Mouse (Mus musculus): ENCODE measurements around the gene Tmem179.

Gene Tmem179

GRCm38 (mm10) chr12:112463209-112463608 lies 53.3 kb downstream of the Tmem179 start:
- DNase-seq (ENCODE audit: low spot score), result no peak

- DNase-seq (ENCODE audit: low spot score), result no peak
Observed at GRCm38 (mm10) chr12:112462423-112462822, 54.1 kb downstream of the Tmem179 start.

DNA sequence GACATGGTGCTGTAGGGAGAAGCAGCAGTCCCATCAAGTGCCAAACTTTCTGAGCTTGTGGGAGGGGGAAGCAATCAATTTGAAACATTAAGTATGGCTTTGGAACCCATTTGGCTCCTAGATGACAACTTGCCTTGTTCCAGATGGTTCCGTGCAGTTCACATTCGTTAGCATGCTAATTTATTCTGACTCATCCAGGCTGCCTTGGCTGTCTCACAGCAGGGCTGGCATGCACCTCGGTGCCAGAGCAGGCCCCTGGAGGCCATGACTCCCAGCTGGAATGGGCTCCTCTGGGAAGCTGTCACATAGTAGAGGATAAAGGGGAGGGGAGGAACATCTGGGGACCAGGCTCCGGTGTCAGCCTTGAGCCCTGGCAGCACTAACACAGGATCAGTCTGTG lies 58.7 kb downstream of the Tmem179 start:
- DNase-seq (ENCODE audit: low spot score), result no peak

DNA sequence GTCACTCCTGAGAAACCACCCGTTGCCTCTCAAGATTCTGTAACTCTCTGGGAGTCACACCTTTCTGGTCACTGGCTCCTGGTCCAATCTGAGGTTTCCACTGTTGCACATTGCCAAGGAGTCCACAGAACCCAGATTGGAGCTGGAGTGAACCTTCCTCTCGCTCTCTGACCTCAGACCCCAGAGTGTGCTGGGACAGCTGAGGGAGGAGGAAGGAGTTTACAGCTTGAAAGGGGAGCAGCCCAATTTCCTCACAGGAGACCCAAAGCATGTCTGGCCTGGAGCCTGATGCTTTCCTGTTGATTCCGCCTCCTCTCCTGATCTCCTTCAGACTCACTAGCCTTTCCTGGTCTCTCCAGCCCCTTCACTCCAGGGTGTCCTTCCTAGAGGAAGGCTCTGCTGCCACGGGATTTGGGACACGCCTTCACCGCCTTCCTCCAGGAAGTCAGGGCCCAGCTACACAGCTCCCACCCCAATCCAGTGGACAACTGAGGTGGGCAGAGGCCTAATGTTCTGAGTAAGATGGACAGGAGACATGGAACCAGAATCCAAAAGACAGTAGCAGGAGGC lies 60.3 kb downstream of the Tmem179 start:
- no peak for DNase-seq (ENCODE audit: low spot score)

DNA sequence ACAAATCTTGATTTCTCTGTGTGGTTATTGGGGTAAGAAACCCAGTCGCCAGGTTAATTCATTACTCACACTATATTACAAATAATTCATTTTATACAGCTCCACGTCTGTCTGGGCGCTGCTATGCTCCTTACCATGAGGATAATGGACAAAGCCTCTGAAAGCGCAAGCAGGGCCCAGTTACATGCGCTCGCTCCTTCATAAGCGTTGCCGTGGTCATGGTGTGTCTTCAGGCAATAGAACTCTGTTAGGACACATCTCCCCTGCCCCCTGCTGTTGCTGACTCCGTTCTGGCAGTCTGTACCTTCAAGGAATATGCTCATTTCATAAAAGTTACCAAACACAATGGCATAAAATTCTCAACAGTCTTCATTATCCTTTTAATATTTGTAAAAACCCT lies 64.7 kb downstream of the Tmem179 start:
- DNase-seq (ENCODE audit: low spot score), result no peak

DNA sequence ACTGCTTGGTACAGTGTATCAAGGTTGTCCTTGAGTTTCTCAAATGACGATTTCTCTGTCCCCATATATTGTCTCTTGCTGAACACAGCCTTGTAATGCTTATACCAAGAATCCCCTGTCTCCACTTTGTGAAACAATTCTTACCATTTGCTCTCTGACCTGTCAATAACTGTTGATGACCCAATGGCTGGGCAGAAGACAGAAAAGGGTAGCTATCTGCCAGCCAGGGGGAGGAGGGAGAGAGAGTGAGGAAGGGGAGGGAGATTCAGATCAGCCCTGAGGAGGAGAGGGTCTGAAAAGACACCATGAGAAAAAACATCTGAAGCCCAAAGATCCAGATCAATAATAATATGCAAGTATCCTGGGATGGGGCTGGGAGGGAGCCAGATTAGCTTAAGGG lies 65.2 kb downstream of the Tmem179 start:
- DNase-seq (ENCODE audit: low spot score), result no peak

DNA sequence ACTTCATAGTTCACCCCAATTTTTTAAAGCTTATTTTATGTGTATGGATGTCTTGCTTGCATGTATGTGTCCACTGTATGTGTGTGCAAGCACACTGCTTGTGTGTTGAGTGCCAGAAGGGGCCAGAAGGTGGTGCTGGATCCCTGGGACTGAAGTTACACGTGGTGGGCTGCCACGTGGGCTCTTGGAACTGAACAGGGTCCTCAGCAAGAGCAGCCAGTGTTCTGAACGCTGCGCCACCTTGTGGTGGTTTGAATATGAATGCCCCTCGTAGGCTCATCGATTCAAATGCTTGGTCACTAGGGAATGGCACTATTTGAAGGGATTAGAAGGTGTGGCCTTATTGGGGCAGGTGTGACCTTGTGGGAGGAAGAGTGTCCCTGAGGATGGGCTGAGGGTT lies 65.7 kb downstream of the Tmem179 start:
- DNase-seq (ENCODE audit: low spot score), result peak; percentile 40

Measured in urinary bladder, postnatal 14 days (tissue).